Mouse (Mus musculus) left cerebral cortex, postnatal 25 days (tissue): ENCODE data around the gene Galnt3. TPM values are rescaled to one million over a fixed set of nuclear protein-coding genes. Genes with fewer than 3 reads are reported as not detected.

Experiments used
- DNase-seq, 2 experiments: peaks; one replicate each; pipeline ENCODE4 v3.0.0; 2022; ENCODE audit warnings: low spot score in 2 of 2, mixed read lengths in 1 of 2
- intact Hi-C: fragments of 180-260 bp; cut with DNase I; formaldehyde crosslinking; loops from one replicate; pipeline ENCODE4 v1.15.1; 2025
- total RNA-seq, 2 experiments: library from RNA; stranded (reverse); gene quantifications; 2 replicates each; pipeline ENCODE4 v1.2.3; 2021

Gene Galnt3
- 1 to 10 TPM; 2.4 to 2.8 TPM for total RNA-seq

- intact Hi-C loops: loop anchor here (5.0 kb wide), 2 partner anchors 43 to 53 kb away; no protein-coding TSS in a partner anchor
- DNase-seq: peak; percentile 28 to 41
Measured at GRCm38 (mm10) chr2:66124591-66125271, at the start of gene Galnt3. Gene Galnt3, minus strand, starts transcription at chr2:66124994.

- intact Hi-C loops: loop anchor here (10.0 kb wide), 1 partner anchor 228 kb away; no protein-coding TSS in a partner anchor
- peak; percentile 36 to 44 for DNase-seq
Measured at GRCm38 (mm10) chr2:66173134-66173533, 48.3 kb upstream of the Galnt3 start.

GRCm38 (mm10) chr2:66171643-66172042 lies 46.8 kb upstream of the Galnt3 start:
- DNase-seq: no peak
- intact Hi-C loops: loop anchor here (10.0 kb wide), 1 partner anchor 227 kb away; no protein-coding TSS in a partner anchor

- no peak for DNase-seq
- intact Hi-C loops: loop anchor here (10.0 kb wide), 1 partner anchor 226 kb away; no protein-coding TSS in a partner anchor
Measured at GRCm38 (mm10) chr2:66170721-66171120, 45.9 kb upstream of the Galnt3 start.

- no peak for DNase-seq
- intact Hi-C loops: loop anchor here (5.0 kb wide), 1 partner anchor 38 kb away; no protein-coding TSS in a partner anchor
Measured at GRCm38 (mm10) chr2:66165025-66165424, 40.2 kb upstream of the Galnt3 start.

GRCm38 (mm10) chr2:66158140-66158915 lies 33.5 kb upstream of the Galnt3 start:
- intact Hi-C loops: no loop called here
- DNase-seq: no peak

- intact Hi-C loops: no loop called here
Measured at GRCm38 (mm10) chr2:66151436-66151835, 26.6 kb upstream of the Galnt3 start.

GRCm38 (mm10) chr2:66150531-66150930 lies 25.7 kb upstream of the Galnt3 start:
- intact Hi-C loops: no loop called here
- no peak for DNase-seq

More at GRCm38 (mm10) chr2:66151436-66151835, 26.6 kb upstream of the Galnt3 start:
- no peak for DNase-seq

- intact Hi-C loops: no loop called here
- DNase-seq: no peak
Measured at GRCm38 (mm10) chr2:66148654-66149230, 23.9 kb upstream of the Galnt3 start.

GRCm38 (mm10) chr2:66146473-66146872 lies 21.7 kb upstream of the Galnt3 start:
- peak in 1 of 2 experiments; percentile 40 for DNase-seq
- intact Hi-C loops: no loop called here

- no peak for DNase-seq
- intact Hi-C loops: no loop called here
Measured at GRCm38 (mm10) chr2:66144770-66145169, 20.0 kb upstream of the Galnt3 start.

- intact Hi-C loops: no loop called here
- no peak for DNase-seq
Measured at GRCm38 (mm10) chr2:66143284-66143683, 18.5 kb upstream of the Galnt3 start.

GRCm38 (mm10) chr2:66142711-66143110 lies 17.9 kb upstream of the Galnt3 start:
- intact Hi-C loops: no loop called here
- no peak for DNase-seq

GRCm38 (mm10) chr2:66142268-66142667 lies 17.5 kb upstream of the Galnt3 start:
- DNase-seq: no peak

GRCm38 (mm10) chr2:66140246-66140645 lies 15.5 kb upstream of the Galnt3 start:
- intact Hi-C loops: no loop called here
- peak; percentile 9 to 11 for DNase-seq

More at GRCm38 (mm10) chr2:66142268-66142667, 17.5 kb upstream of the Galnt3 start:
- intact Hi-C loops: no loop called here

GRCm38 (mm10) chr2:66131862-66132544 lies 7.2 kb upstream of the Galnt3 start:
- no peak for DNase-seq
- intact Hi-C loops: no loop called here

- intact Hi-C loops: loop anchor here (5.0 kb wide), 1 partner anchor 38 kb away; no protein-coding TSS in a partner anchor
- DNase-seq: no peak
Measured at GRCm38 (mm10) chr2:66128941-66129340, 4.1 kb upstream of the Galnt3 start.

- intact Hi-C loops: loop anchor here (5.0 kb wide), 1 partner anchor 40 kb away; no protein-coding TSS in a partner anchor
- no peak for DNase-seq
Measured at GRCm38 (mm10) chr2:66127541-66127940, 2.7 kb upstream of the Galnt3 start.

GRCm38 (mm10) chr2:66126936-66127335 lies 2.1 kb upstream of the Galnt3 start:
- no peak for DNase-seq
- intact Hi-C loops: loop anchor here (5.0 kb wide), 1 partner anchor 40 kb away; no protein-coding TSS in a partner anchor
